Mouse (Mus musculus) liver, embryonic 12.5 days (tissue): ENCODE results near the gene Cpvl. TPM values are rescaled to one million over a fixed set of nuclear protein-coding genes. Genes with fewer than 3 reads are reported as not detected.

Experiments
- ATAC-seq: fragments of 200-750 bp; cut with Nextera tagmentation; 2 replicates; pipeline ENCODE4 v1.8.0; 2017; ENCODE audit warnings: moderate number of reproducible peaks, mild to moderate bottlenecking, moderate library complexity
- H3K27ac ChIP-seq: fragments of 300-500 bp; sonication (generic); 2 replicates; pipeline ENCODE4 v1.5.1; 2016; ENCODE audit warnings: mild to moderate bottlenecking
- H3K27me3 ChIP-seq: fragments of 300-500 bp; sonication (generic); replicated peaks from 2 replicates; pipeline ENCODE4 v1.6.1; 2016; ENCODE audit warnings: mild to moderate bottlenecking, moderate library complexity
- H3K36me3 ChIP-seq: fragments of 300-500 bp; sonication (generic); 2 replicates; pipeline ENCODE4 v1.6.1; 2016; ENCODE audit warnings: mild to moderate bottlenecking, moderate library complexity
- H3K4me1 ChIP-seq: fragments of 300-500 bp; sonication (generic); 2 replicates; pipeline ENCODE4 v1.6.1; 2016
- H3K4me2 ChIP-seq: fragments of 300-500 bp; sonication (generic); 2 replicates; pipeline ENCODE4 v1.6.1; 2016; ENCODE audit warnings: mild to moderate bottlenecking, moderate library complexity
- H3K4me3 ChIP-seq: fragments of 300-500 bp; sonication (generic); 2 replicates; pipeline ENCODE4 v1.5.1; 2016; ENCODE audit warnings: mild to moderate bottlenecking, moderate library complexity
- H3K9ac ChIP-seq: fragments of 300-500 bp; sonication (generic); 2 replicates; pipeline ENCODE4 v1.6.1; 2016; ENCODE audit warnings: mild to moderate bottlenecking, moderate library complexity
- H3K9me3 ChIP-seq: fragments of 300-500 bp; sonication (generic); replicated peaks from 2 replicates; pipeline ENCODE4 v1.6.1; 2016; ENCODE audit warnings: mild to moderate bottlenecking, moderate library complexity
- WGBS: fragments of 180-500 bp; shearing (Covaris S2); methylation state at CpG from one replicate; pipeline ENCODE4 v1.1.7; 2016; ENCODE audit not compliant: insufficient replicate concordance; 5-methylcytosine and 5-hydroxymethylcytosine counted together
- polyA plus RNA-seq: library from polyadenylated mRNA; unstranded; fragments of >200 nt; fragmentation: Nextera tagmentation; extraction: Ambion mirVana; gene quantifications from 2 replicates; pipeline ENCODE4 v1.2.1, GENCODE M21; 2016

Cpvl gene
- polyA plus RNA-seq, 1 experiment from 2014 or later = not detected

- Histone ChIP-seq H3K9me3 (no peaks in the 10 kb centered on the region), H3K9ac (no peak overlapping the region), H3K27ac (no peak overlapping the region), H3K36me3 (no peaks in the 10 kb centered on the region), H3K4me3 (no peak overlapping the region), H3K27me3 (peaks cover 8% of the 10 kb centered on the region), H3K4me2 (no peak overlapping the region), H3K4me1 (no peaks in the 10 kb centered on the region)
- no peak for ATAC-seq
- 66% methylated on average over 9 of the region's 9 CpGs for WGBS
Measured at GRCm38 (mm10) chr6:53874881-53875429, 103.5 kb downstream of the Cpvl start.

GRCm38 (mm10) chr6:53871903-53872302, 106.6 kb downstream of the Cpvl start:
- H3K27ac ChIP-seq = no peak overlapping the region
- no peak overlapping the region for H3K9ac ChIP-seq
- 88% methylated on average over 6 of the region's 6 CpGs for WGBS
- H3K4me1 ChIP-seq = no peaks in the 10 kb centered on the region
- H3K36me3 ChIP-seq = no peaks in the 10 kb centered on the region
- H3K27me3 ChIP-seq = peaks cover 8% of the 10 kb centered on the region
- H3K4me3 ChIP-seq = no peak overlapping the region
- no peaks in the 10 kb centered on the region for H3K9me3 ChIP-seq
- ATAC-seq = no peak
- H3K4me2 ChIP-seq = no peak overlapping the region

GRCm38 (mm10) chr6:53863011-53863410, 115.5 kb downstream of the Cpvl start:
- Histone ChIP-seq H3K27ac (no peak overlapping the region), H3K9me3 (no peaks in the 10 kb centered on the region), H3K4me2 (no peak overlapping the region), H3K4me3 (no peak overlapping the region), H3K27me3 (no peaks in the 10 kb centered on the region), H3K9ac (no peak overlapping the region), H3K4me1 (no peaks in the 10 kb centered on the region), H3K36me3 (no peaks in the 10 kb centered on the region)
- 57% methylated on average over 2 of the region's 2 CpGs for WGBS
- no peak for ATAC-seq

GRCm38 (mm10) chr6:53859106-53859505, 119.4 kb downstream of the Cpvl start:
- Histone ChIP-seq H3K4me3 (no peak overlapping the region), H3K4me1 (no peaks in the 10 kb centered on the region), H3K9ac (no peak overlapping the region), H3K9me3 (no peaks in the 10 kb centered on the region), H3K36me3 (no peaks in the 10 kb centered on the region), H3K27me3 (no peaks in the 10 kb centered on the region), H3K4me2 (no peak overlapping the region), H3K27ac (no peak overlapping the region)
- 44% methylated on average over 1 of the region's 1 CpGs for WGBS
- ATAC-seq = no peak

- H3K4me1 ChIP-seq = no peaks in the 10 kb centered on the region
- WGBS = 65% methylated on average over 7 of the region's 7 CpGs
- H3K27ac ChIP-seq = no peak overlapping the region
- H3K36me3 ChIP-seq = no peaks in the 10 kb centered on the region
- no peak for ATAC-seq
- no peak overlapping the region for H3K4me3 ChIP-seq
- H3K4me2 ChIP-seq = no peak overlapping the region
- H3K27me3 ChIP-seq = no peaks in the 10 kb centered on the region
- H3K9ac ChIP-seq = no peak overlapping the region
- H3K9me3 ChIP-seq = no peaks in the 10 kb centered on the region
Measured at GRCm38 (mm10) chr6:53857822-53858221, 120.6 kb downstream of the Cpvl start.

GRCm38 (mm10) chr6:53856775-53857174, 121.7 kb downstream of the Cpvl start:
- ATAC-seq = no peak
- 62% methylated on average over 2 of the region's 2 CpGs for WGBS
- Histone ChIP-seq H3K9ac (no peak overlapping the region), H3K27ac (no peak overlapping the region), H3K36me3 (no peaks in the 10 kb centered on the region), H3K4me3 (no peak overlapping the region), H3K4me2 (no peak overlapping the region), H3K4me1 (no peaks in the 10 kb centered on the region), H3K27me3 (no peaks in the 10 kb centered on the region), H3K9me3 (no peaks in the 10 kb centered on the region)

GRCm38 (mm10) chr6:53854971-53855856, 123.3 kb downstream of the Cpvl start:
- no peak for ATAC-seq
- H3K9me3 ChIP-seq = no peaks in the 10 kb centered on the region
- H3K27me3 ChIP-seq = no peaks in the 10 kb centered on the region
- no peak overlapping the region for H3K4me2 ChIP-seq
- 74% methylated on average over 12 of the region's 12 CpGs for WGBS
- no peak overlapping the region for H3K4me3 ChIP-seq
- no peak overlapping the region for H3K9ac ChIP-seq
- H3K27ac ChIP-seq = no peak overlapping the region
- no peaks in the 10 kb centered on the region for H3K36me3 ChIP-seq
- H3K4me1 ChIP-seq = no peaks in the 10 kb centered on the region

- 52% methylated on average over 2 of the region's 2 CpGs for WGBS
- no peak overlapping the region for H3K27ac ChIP-seq
- H3K4me3 ChIP-seq = no peak overlapping the region
- ATAC-seq = no peak
- no peak overlapping the region for H3K9ac ChIP-seq
- no peak overlapping the region for H3K4me2 ChIP-seq
- no peaks in the 10 kb centered on the region for H3K27me3 ChIP-seq
- no peaks in the 10 kb centered on the region for H3K4me1 ChIP-seq
- H3K36me3 ChIP-seq = no peaks in the 10 kb centered on the region
- H3K9me3 ChIP-seq = no peaks in the 10 kb centered on the region
Measured at GRCm38 (mm10) chr6:53854226-53854625, 124.2 kb downstream of the Cpvl start.

GRCm38 (mm10) chr6:53853546-53853945, 124.9 kb downstream of the Cpvl start:
- no peak for ATAC-seq
- Histone ChIP-seq H3K36me3 (no peaks in the 10 kb centered on the region), H3K4me2 (no peak overlapping the region), H3K9me3 (no peaks in the 10 kb centered on the region), H3K4me3 (no peak overlapping the region), H3K9ac (no peak overlapping the region), H3K27me3 (no peaks in the 10 kb centered on the region), H3K4me1 (no peaks in the 10 kb centered on the region), H3K27ac (no peak overlapping the region)
- WGBS = 61% methylated on average over 3 of the region's 3 CpGs

- Histone ChIP-seq H3K4me2 (no peak overlapping the region), H3K27ac (no peak overlapping the region), H3K36me3 (no peaks in the 10 kb centered on the region), H3K4me1 (no peaks in the 10 kb centered on the region), H3K4me3 (no peak overlapping the region), H3K9me3 (no peaks in the 10 kb centered on the region), H3K27me3 (no peaks in the 10 kb centered on the region), H3K9ac (no peak overlapping the region)
- 84% methylated on average over 17 of the region's 17 CpGs for WGBS
- ATAC-seq = no peak
Measured at GRCm38 (mm10) chr6:53844626-53845025, 133.8 kb downstream of the Cpvl start.

- Histone ChIP-seq H3K27me3 (peaks cover 58% of the 10 kb centered on the region), H3K9ac (no peak overlapping the region), H3K4me1 (peaks cover 3% of the 10 kb centered on the region; the same call in 1 of the 2 replicates), H3K4me2 (no peak overlapping the region), H3K9me3 (no peaks in the 10 kb centered on the region), H3K4me3 (no peak overlapping the region), H3K36me3 (no peaks in the 10 kb centered on the region), H3K27ac (no peak overlapping the region)
- 46% methylated on average over 4 of the region's 4 CpGs for WGBS
- no peak for ATAC-seq
Measured at GRCm38 (mm10) chr6:53825213-53825612, 153.3 kb downstream of the Cpvl start.
